8 mouse cellular contexts compared by ENCODE assay signal in genomic region chr2:125724546-125725114, GRCm38 (mm10). TPM values are rescaled to one million over a fixed set of nuclear protein-coding genes. Genes with fewer than 3 reads are reported as not detected.
DNase-seq lines count a peak whose midpoint lies in the region; ATAC-seq lines count a peak whose summit lies in the region.

No protein-coding gene starts in this region.

- H3K9ac ChIP-seq in hindbrain, embryonic 12.5 days: peak overlapping the region; percentile 37
- 0 out of 2 replicates have a peak overlapping the region, but pooled peaks have one; percentile 17 for H3K9ac ChIP-seq in limb, embryonic 15.5 days

- H3K4me2 ChIP-seq in hindbrain, embryonic 12.5 days (replicated peaks): peak overlapping the region; percentile 100
- H3K4me2 ChIP-seq in limb, embryonic 15.5 days: peak overlapping the region; percentile 89

- peak; percentile 51 for ATAC-seq in hindbrain, embryonic 12.5 days (ENCODE audit: low FRiP score)
- ATAC-seq in limb, embryonic 15.5 days (ENCODE audit: insufficient number of reproducible peaks, low FRiP score, low TSS enrichment, low read depth): no peak

- peak; percentile 14 for DNase-seq in left cerebral cortex, postnatal 4 days
- DNase-seq in left cerebral cortex, adult 18-20 months (ENCODE audit: low spot score in 2 of 2): no peak
- peak; percentile 32 to 47 for DNase-seq in cerebellum, postnatal 25 days
- DNase-seq in retina, postnatal 1 day: peak; percentile 56
- DNase-seq in ovary, adult 18-20 months (ENCODE audit: low spot score): no peak
- no peak for DNase-seq in adrenal gland, postnatal 36 days

- WGBS in hindbrain, embryonic 12.5 days: under 1% methylated on average over 16 of the region's 16 CpGs
- WGBS in limb, embryonic 15.5 days: 4% methylated on average over 16 of the region's 16 CpGs

- H3K27me3 ChIP-seq in hindbrain, embryonic 12.5 days: peaks cover 47% of the 10 kb centered on the region
- peaks cover 32% of the 10 kb centered on the region for H3K27me3 ChIP-seq in limb, embryonic 15.5 days

- H3K27ac ChIP-seq in hindbrain, embryonic 12.5 days: peak overlapping the region; percentile 64; the same call in 1 of the 2 replicates
- no peak overlapping the region for H3K27ac ChIP-seq in limb, embryonic 15.5 days

- peaks cover 19% of the 10 kb centered on the region for H3K4me1 ChIP-seq in hindbrain, embryonic 12.5 days
- H3K4me1 ChIP-seq in limb, embryonic 15.5 days: peaks cover 25% of the 10 kb centered on the region

- peak overlapping the region; percentile 54 for H3K4me3 ChIP-seq in hindbrain, embryonic 12.5 days
- H3K4me3 ChIP-seq in limb, embryonic 15.5 days: peak overlapping the region; percentile 47

- no peaks in the 10 kb centered on the region for H3K9me3 ChIP-seq in hindbrain, embryonic 12.5 days (replicated peaks)
- no peaks in the 10 kb centered on the region for H3K9me3 ChIP-seq in limb, embryonic 15.5 days

- H3K36me3 ChIP-seq in hindbrain, embryonic 12.5 days: no peaks in the 10 kb centered on the region
- H3K36me3 ChIP-seq in limb, embryonic 15.5 days: no peaks in the 10 kb centered on the region

- intact Hi-C loops in left cerebral cortex, postnatal 4 days (cut with DNase I): loop anchor here (5.0 kb wide), 1 partner anchor 52 kb away; the partner anchor contains the start of gene Eid1

RNA-seq across cellular contexts. Expression of gene Shc4, which starts 0.7 kb away (rescaled TPM):
- 1 to 10 TPM; 5.3 to 5.6 TPM for total RNA-seq in left cerebral cortex, postnatal 4 days (2021)
- 1 to 10 TPM; 5.1 to 5.2 TPM for total RNA-seq in left cerebral cortex, adult 18-20 months (2021)
- polyA plus RNA-seq in hindbrain, embryonic 12.5 days (2016; fragmentation: Nextera tagmentation; extraction: Ambion mirVana): 3.2 and 3.3 TPM in 2 replicates
- polyA plus RNA-seq in limb, embryonic 15.5 days (2015; fragmentation: Nextera tagmentation; extraction: Ambion mirVana): 1.8 TPM in 2 replicates
- 1 to 10 TPM; 3.2 to 3.4 TPM for total RNA-seq in adrenal gland, postnatal 36 days (2021)

RNA-seq across cellular contexts. Expression of gene Eid1, which starts 51.7 kb away (rescaled TPM):
- total RNA-seq in left cerebral cortex, postnatal 4 days (2021): 100 to 1,000 TPM; 522 to 568 TPM
- total RNA-seq in left cerebral cortex, adult 18-20 months (2021): 100 to 1,000 TPM; 229 to 233 TPM
- polyA plus RNA-seq in hindbrain, embryonic 12.5 days (2016; fragmentation: Nextera tagmentation; extraction: Ambion mirVana): 392 and 403 TPM in 2 replicates
- polyA plus RNA-seq in limb, embryonic 15.5 days (2015; fragmentation: Nextera tagmentation; extraction: Ambion mirVana): 145 and 190 TPM in 2 replicates
- total RNA-seq in adrenal gland, postnatal 36 days (2021): 100 to 1,000 TPM; 118 to 132 TPM

RNA-seq across cellular contexts. Expression of gene Secisbp2l, which starts 58.0 kb away (rescaled TPM):
- total RNA-seq in left cerebral cortex, postnatal 4 days (2021): 10 to 100 TPM; 79.1 to 79.8 TPM
- total RNA-seq in left cerebral cortex, adult 18-20 months (2021): 10 to 100 TPM; 90.8 to 92.5 TPM
- polyA plus RNA-seq in hindbrain, embryonic 12.5 days (2016; fragmentation: Nextera tagmentation; extraction: Ambion mirVana): 32.3 and 33.5 TPM in 2 replicates
- polyA plus RNA-seq in limb, embryonic 15.5 days (2015; fragmentation: Nextera tagmentation; extraction: Ambion mirVana): 18.1 and 19.9 TPM in 2 replicates
- total RNA-seq in adrenal gland, postnatal 36 days (2021): 10 to 100 TPM; 54.2 to 66.5 TPM

Comparison
In these comparisons a context has a peak if more than half of its experiments do, and no peak if none do; other contexts are left out.
1. DNase-seq: peak in left cerebral cortex, postnatal 4 days (single experiment), cerebellum, postnatal 25 days (2 of 2) and retina, postnatal 1 day (single experiment); none in left cerebral cortex, adult 18-20 months (0 of 2), ovary, adult 18-20 months (single experiment) and adrenal gland, postnatal 36 days (0 of 2).